ENCODE assay signal across 15 mouse cellular contexts in genomic region chr14:31271121-31271520, GRCm38 (mm10).
"Had no signal": no experiment of that assay in that cellular context is flagged by ENCODE, and none has a peak within 500 bp of the region (broad histone marks: within the 10 kb centered on the region; RNA-seq: fewer than 3 reads in every experiment).

No protein-coding gene starts in this region.

- DNase-seq: heart, postnatal 10 days; heart, postnatal 14 days; heart, postnatal 36 days; kidney, adult 11 months; kidney, adult 18-20 months; kidney, adult 2 months; kidney, adult 8-10 months; kidney, adult 9 months; kidney, postnatal 10 days; kidney, postnatal 14 days; kidney, postnatal 25 days; kidney, postnatal 36 days; kidney, postnatal 4 days; layer of hippocampus, adult 9-11 months; layer of hippocampus, postnatal 36 days had no signal
